ENCODE assay signal across 8 mouse cellular contexts in genomic region chr5:100499243-100499642, GRCm38 (mm10). TPM values are rescaled to one million over a fixed set of nuclear protein-coding genes. Genes with fewer than 3 reads are reported as not detected.
DNase-seq lines count a peak whose midpoint lies in the region; ATAC-seq and TF ChIP-seq lines count a peak whose summit lies in the region.

No protein-coding gene starts in this region.

- WGBS in liver, embryonic 11.5 days: 17% methylated on average over 2 of the region's 2 CpGs

- no peaks in the 10 kb centered on the region for H3K36me3 ChIP-seq in testis, adult 2 months (ENCODE audit: control insufficient read depth, insufficient read depth, low read length)
- no peaks in the 10 kb centered on the region for H3K36me3 ChIP-seq in liver, embryonic 11.5 days (ENCODE audit: control insufficient read depth, insufficient read depth, low read length)

- no peak for TF ChIP-seq CTCF in testis, adult 2 months (IDR thresholded peaks at IDR 0.05; ENCODE audit: control insufficient read depth, insufficient read depth, insufficient replicate concordance, low read depth, low read length)

- TF ChIP-seq POLR2A in testis, adult 2 months (IDR thresholded peaks at IDR 0.05; ENCODE audit: control insufficient read depth, low read depth, low read length): no peak

- no peak overlapping the region for H3K27ac ChIP-seq in testis, adult 2 months (ENCODE audit: control insufficient read depth, insufficient read depth, low read depth, low read length)
- peak overlapping the region; percentile 75; the same call in 1 of the 2 replicates for H3K27ac ChIP-seq in liver, embryonic 11.5 days (ENCODE audit: low read depth, low read length)

- no peak for ATAC-seq in liver, embryonic 11.5 days (replicated peaks; ENCODE audit: low FRiP score)

- peak overlapping the region; percentile 92 for H3K4me2 ChIP-seq in liver, embryonic 11.5 days

- H3K9me3 ChIP-seq in liver, embryonic 11.5 days (ENCODE audit: control insufficient read depth, low read length): no peaks in the 10 kb centered on the region

- H3K9ac ChIP-seq in liver, embryonic 11.5 days (ENCODE audit: low read depth, low read length): peak overlapping the region; percentile 79

- no peaks in the 10 kb centered on the region for H3K27me3 ChIP-seq in testis, adult 2 months (ENCODE audit: control insufficient read depth, insufficient read depth, low read length)
- H3K27me3 ChIP-seq in liver, embryonic 11.5 days (replicated peaks; ENCODE audit: control insufficient read depth, insufficient read depth, low read length): no peaks in the 10 kb centered on the region

- peak; percentile 12 for DNase-seq in cerebellum, adult 9-10 months
- DNase-seq in cerebellum, postnatal 4 days (ENCODE audit: low spot score in 2 of 2): no peak
- DNase-seq in testis, postnatal 10 days (ENCODE audit: low spot score): no peak
- DNase-seq in liver, embryonic 11.5 days (ENCODE audit: low spot score): no peak
- DNase-seq in right cerebral cortex, postnatal 10 days (ENCODE audit: low spot score in 2 of 2): no peak
- DNase-seq in frontal cortex, postnatal 14 days (ENCODE audit: low spot score in 2 of 2): no peak
- no peak for DNase-seq in gastrocnemius, postnatal 36 days

- peaks cover 8% of the 10 kb centered on the region for H3K4me1 ChIP-seq in testis, adult 2 months (ENCODE audit: control insufficient read depth, insufficient read depth, low read length)
- H3K4me1 ChIP-seq in liver, embryonic 11.5 days (replicated peaks; ENCODE audit: control insufficient read depth, insufficient read depth, low read length): peaks cover 20% of the 10 kb centered on the region

- intact Hi-C loops in gastrocnemius, postnatal 36 days (cut with DNase I): loop anchor here (5.0 kb wide), 1 partner anchor 67 kb away; no protein-coding TSS in a partner anchor

- H3K4me3 ChIP-seq in testis, adult 2 months (ENCODE audit: control insufficient read depth, low read depth, low read length): peak overlapping the region; percentile 93; the same call in 1 of the 2 replicates
- H3K4me3 ChIP-seq in liver, embryonic 11.5 days (ENCODE audit: low read depth, low read length): peak overlapping the region; percentile 80

RNA-seq across cellular contexts. Expression of gene Lin54, which starts 1.2 kb away (rescaled TPM):
- 13.8 and 14.8 TPM in 2 replicates for polyA plus RNA-seq in testis, adult 2 months (2012; rRNA removed)
- 16.2 and 17.3 TPM in 2 replicates for polyA plus RNA-seq in liver, embryonic 11.5 days (2014; fragmentation: Nextera tagmentation; extraction: Ambion mirVana)
- 1 to 10 TPM; 4.4 to 4.7 TPM for total RNA-seq in gastrocnemius, postnatal 36 days (2021)

RNA-seq across cellular contexts. Expression of gene Cops4, which starts 18.9 kb away (rescaled TPM):
- polyA plus RNA-seq in testis, adult 2 months (2012; rRNA removed): 118 and 132 TPM in 2 replicates
- 166 and 176 TPM in 2 replicates for polyA plus RNA-seq in liver, embryonic 11.5 days (2014; fragmentation: Nextera tagmentation; extraction: Ambion mirVana)
- 100 to 1,000 TPM in 1 of 2 experiments, 10 to 100 TPM in 1; 87.1 to 102 TPM for total RNA-seq in gastrocnemius, postnatal 36 days (2021)
